Mouse (Mus musculus): Measurements from ENCODE around the gene Fign.

Fign gene

DNA sequence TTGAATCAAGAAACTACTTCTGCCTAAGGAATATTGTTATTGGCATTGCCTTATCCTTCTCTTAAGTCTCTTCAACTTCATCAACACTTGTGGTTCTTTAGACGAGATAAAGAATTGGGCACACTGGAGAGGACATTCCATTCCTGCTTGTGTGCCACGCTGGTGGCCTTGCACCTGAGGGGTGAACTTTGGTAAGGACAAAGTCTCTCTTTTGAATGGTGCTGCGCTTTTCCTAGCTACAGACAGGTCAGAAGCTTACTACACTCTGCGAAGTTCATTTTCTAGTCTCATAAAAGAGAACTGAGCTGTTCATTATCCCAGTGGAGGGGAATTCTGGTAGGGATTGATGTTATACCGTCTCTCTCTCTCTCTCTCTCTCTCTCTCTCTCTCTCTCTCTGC, 38.4 kb downstream of the Fign start:
- no peak for DNase-seq (ENCODE audit: low spot score in 2 of 2)

DNA sequence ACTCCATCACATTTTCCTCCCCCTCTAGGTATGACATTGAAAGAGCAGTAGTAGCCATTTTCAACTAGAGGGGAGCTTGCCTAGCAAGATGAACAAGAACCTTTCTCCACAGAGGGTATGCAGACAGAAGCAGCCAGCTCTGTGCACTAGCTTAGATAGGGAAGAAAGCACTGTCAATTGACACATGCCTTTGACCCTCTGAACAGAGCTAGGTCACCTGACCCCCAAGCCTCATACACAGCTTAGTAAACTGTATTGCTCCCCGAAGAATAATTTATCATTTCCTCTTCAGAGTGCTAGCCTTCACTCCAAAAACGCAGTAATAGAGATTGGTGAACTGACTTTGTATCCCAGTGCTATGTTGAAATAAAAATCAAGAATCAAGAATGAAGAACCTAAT, 49.7 kb downstream of the Fign start:
- DNase-seq (ENCODE audit: low spot score in 2 of 2): no peak

DNA sequence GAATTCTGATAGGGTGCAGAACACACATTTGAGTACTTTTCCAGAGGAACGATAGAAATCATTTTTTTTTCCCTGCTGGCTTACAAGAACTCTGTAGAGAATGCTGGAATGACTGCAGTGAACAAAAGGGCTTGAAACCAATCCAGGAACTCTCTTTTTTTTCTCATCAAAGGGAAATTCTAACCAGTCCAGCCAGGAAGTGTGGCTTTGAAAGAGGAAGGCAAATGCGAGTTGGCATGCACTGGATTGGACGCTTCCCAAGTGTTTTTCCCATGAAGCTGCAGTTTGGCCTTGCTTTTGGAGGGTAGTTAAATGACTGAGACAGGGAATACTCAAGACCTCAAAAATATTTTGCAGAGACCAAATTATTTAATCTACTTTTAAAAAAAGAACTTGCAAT, 54.7 kb downstream of the Fign start:
- no peak for DNase-seq (ENCODE audit: low spot score in 2 of 2)

- DNase-seq (ENCODE audit: low spot score in 2 of 2): no peak
Measured at GRCm38 (mm10) chr2:64035393-64035792, 62.4 kb downstream of the Fign start.

- DNase-seq (ENCODE audit: low spot score in 2 of 2): no peak
Measured at GRCm38 (mm10) chr2:64033871-64034270, 64.0 kb downstream of the Fign start.

- DNase-seq (ENCODE audit: low spot score in 2 of 2): no peak
Measured at GRCm38 (mm10) chr2:64025961-64026360, 71.9 kb downstream of the Fign start.

DNA sequence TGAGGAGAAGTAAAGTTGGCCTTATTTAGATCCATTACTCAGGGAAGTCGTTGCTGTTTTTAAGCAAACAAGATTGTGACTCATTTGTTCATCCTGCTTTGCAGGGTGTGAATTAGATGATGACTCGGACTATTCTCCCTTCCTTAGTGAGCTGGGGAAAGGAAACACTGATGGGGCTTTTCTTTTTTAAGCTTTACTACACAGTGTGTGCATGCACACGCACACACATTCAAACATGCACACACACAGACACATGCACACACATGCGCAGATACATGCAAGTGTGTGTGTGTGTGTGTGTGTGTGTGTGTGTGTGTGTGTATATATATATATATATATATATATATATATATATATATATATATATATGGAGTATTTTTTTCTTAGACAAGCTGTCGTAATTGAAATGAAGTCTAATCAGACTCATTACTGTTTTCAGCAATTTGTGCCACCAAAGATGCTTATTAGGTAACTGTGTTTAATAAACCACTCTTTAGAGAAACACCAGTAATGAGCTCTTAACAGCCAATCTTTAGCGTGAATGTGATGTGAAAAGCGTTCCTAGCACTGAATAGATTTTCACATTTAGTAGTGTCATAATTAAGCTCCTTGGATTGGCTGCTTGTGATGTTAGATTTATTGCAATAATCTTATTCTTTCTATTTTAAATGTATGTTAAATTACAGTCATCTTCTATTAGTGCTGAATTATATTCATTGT, 103.4 kb downstream of the Fign start:
- DNase-seq (ENCODE audit: low spot score in 2 of 2): no peak

- DNase-seq (ENCODE audit: low spot score in 2 of 2): no peak
Measured at GRCm38 (mm10) chr2:63985426-63985825, 112.4 kb downstream of the Fign start.

GRCm38 (mm10) chr2:63982351-63982751, 115.5 kb downstream of the Fign start:
- no peak for DNase-seq (ENCODE audit: low spot score in 2 of 2)

- DNase-seq (ENCODE audit: low spot score in 2 of 2): no peak
Measured at GRCm38 (mm10) chr2:63981449-63981848, 116.4 kb downstream of the Fign start.

DNA sequence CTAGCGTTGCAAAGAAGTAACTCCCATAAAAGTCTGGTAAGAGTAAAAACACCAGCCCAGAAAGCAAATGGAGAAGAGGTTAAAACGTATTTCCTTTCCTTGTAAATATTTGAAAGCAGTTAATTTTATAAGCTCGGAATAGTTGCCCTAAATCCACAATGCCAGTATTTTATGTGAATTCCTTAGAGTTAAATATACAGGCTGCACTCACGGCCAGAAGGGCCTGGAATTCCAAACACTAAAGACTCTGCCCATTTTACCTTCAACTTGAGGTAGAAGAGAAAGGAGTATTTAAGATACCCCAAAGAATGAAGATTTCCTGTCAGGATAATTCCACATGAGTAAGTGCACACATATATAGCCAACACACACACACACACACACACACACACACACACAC, 128.2 kb downstream of the Fign start:
- no peak for DNase-seq (ENCODE audit: low spot score in 2 of 2)

DNA sequence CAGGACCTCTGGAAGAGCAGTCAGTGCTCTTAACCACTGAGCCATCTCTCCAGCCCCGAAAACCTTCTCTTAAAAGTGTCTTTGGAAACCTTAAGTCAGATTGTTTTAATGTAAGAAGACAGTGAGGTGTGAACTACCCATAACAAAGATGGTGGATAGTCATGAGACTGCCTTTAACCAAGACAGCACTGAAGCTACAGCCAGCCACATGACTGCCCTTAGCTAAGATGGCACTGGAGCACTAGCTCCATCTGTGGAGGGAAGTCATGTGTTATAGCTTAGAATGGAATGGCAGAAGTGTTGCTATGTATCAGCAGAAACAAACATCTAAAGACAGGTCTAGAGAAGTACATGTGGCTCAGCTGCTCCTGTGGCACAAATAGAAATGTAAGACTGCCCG, 166.8 kb downstream of the Fign start:
- no peak for DNase-seq (ENCODE audit: low spot score in 2 of 2)

GRCm38 (mm10) chr2:63926481-63927097, 171.2 kb downstream of the Fign start:
- no peak for DNase-seq (ENCODE audit: low spot score in 2 of 2)

DNA sequence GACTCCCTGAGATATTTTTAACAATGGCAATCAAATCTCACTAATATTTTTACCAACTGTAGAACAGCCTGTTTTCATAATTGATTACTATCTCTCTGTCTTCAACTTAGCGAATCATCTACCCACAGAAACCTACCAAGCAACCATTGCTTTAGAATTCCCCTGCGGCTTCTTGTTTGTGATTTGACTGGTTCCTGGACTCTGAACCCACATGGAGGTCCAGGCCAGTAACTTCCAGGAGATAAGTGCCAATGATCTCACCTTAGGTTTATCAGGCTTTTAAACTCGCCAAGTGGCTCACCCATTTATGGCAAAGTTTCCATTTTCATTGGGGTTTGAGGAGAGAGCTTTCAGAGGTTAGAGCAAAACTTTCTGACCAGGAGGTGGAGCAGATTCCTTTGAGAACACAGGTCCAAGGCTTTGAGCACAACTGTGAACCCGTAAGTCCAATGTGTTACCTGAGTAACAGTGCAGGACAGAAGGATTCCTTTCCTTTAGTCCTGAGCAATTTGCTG, 172.1 kb downstream of the Fign start:
- no peak for DNase-seq (ENCODE audit: low spot score in 2 of 2)

Measured in spleen, postnatal 14 days (tissue).